Mouse (Mus musculus) cerebellum, postnatal 25 days (tissue): ENCODE measurements around the gene Cdx2.

Experiments used
- DNase-seq, 2 experiments: peaks; one replicate each; pipeline ENCODE4 v3.0.0; 2021; ENCODE audit warnings: mixed read lengths in 2 of 2

Cdx2 gene

DNA sequence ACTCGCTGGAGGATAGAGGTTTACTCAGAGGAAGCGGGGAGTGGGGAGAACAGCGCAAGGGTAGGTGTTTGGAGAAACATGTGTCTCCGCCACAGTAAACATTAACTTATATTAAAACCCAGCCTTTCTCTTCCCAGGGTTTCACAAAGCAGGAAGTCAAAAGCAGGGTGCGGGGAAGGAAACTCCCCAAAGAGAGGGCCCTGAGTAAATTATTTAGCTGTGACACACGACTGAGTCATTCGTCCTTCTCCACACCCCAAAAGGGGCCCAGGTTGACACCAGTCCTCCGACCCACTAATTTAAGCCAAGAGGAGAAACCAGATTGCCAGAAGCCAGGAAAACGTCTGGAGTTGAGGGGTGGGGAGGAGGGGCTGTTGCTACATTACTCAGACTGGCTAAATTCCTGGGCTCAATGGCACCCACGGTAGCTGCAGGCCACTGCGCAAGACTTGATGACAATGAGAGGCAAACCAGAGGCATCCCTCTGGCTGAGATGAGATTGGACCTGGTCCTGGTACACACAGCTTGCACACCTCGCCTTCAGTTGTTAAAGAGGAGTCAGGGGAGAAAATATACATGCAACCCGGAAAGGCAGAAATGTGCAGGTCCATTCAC lies 14.5 kb downstream of the Cdx2 start:
- no peak for DNase-seq

DNA sequence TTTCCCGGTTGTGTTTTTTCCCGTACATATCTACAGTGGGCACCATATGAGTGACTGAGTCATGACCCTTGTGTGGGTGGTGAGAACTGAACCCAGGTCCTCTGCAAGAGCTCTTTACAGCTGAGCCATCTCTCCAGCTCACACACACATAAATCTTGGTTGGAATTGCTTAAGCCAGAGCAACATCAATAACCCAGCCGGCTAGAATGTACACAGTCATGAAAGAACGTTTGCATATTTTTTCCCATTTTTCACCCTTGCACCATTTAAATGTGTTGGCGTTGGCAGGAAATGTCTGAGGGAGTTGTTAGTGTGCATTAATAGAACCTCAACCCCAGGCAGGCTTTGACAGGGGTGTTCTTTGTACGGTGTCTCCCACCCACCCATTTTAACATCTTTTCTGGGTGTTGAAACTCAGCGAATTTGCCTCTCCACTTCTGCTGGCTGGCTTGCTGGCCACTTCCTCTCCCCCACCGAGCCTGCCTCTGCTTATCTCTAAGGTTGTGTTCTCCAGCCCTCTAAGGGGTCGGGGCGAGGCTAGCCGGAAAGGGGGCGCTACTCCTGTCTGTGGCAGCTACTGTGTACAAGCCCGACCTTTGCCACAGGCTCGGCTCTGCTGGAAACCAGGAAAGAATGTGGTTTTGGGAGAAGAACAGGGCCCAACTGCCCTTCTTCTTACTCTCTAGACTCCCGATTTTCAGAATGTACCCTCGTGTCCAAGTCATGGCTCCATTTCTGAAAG lies 15.1 kb downstream of the Cdx2 start:
- no peak for DNase-seq

DNA sequence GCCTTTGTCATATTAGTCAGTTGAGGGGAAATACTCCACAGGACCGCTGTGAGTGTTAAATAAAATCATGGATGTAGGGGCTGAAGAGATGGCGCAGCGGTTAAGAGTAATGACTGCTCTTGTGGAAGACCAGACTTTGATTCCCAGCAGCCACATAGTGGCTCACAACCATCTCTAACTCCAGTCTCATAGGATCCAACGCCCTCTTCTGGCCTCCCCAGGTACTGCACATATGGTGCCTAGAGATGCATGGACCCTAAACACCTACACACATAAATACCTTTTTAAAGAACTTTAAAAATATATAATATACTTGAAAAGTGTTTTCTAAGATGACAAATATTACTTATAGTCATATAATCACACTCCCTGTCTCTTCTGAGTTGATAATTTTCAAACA lies 22.7 kb downstream of the Cdx2 start:
- no peak for DNase-seq

DNA sequence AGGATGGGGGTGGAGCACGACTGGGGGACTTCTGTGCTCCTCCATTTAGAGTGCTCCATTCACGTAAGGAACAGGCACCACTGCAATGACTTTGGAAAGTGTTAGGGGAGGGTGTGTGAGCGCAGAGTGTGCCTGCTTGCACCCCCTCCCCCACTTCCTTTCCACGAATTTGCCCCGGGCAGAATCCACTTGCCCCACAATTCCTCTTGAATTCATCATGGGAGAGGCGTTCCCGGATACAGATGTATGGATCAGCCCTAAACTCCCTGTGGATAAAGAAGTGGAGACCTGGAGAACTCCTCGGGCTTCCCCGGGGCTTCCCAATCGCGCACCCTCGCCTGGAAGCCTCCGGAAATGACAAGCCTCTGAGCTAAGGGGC lies 29.5 kb downstream of the Cdx2 start:
- DNase-seq: no peak

DNA sequence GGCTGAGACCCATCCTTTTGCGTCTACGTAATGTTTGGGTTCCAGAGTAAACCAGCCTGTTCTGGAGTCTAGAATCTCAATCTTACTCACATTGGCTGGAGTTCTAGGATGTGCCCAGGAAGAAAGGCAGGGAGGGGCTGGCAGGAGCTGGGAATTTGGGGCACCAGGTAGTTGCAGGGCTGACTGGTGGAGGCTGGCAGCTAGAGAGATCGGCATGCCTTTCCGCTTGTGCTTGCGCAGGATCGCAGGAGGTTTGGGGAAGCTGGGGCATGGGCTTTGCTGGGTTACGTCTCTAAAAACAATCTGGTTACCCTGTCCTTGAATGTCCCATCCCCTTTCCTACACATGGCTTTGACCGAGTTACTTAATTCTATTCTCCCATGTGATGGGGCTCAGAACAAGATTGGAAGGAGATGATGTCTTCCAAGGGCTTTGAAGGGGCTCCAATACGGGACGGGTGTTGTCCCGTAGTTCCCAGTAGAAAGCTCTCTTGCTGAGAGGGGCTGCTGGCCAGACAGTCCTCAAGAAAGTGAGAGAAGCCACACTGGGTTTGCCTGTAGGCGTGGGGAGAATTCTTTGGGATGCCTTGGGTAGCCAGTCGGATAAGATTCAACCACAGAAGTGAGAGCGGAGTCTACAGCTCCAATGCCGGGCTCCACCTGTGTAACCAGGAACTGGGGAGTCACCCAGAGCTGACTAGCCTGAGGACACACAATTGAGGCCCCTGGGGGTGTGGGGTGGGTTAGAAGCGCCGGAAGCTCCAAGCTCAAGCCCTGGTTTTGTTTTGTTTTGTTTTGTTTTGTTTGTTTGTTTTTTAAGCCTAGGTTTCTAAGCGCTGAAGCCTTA lies 30.1 kb downstream of the Cdx2 start:
- no peak for DNase-seq

DNA sequence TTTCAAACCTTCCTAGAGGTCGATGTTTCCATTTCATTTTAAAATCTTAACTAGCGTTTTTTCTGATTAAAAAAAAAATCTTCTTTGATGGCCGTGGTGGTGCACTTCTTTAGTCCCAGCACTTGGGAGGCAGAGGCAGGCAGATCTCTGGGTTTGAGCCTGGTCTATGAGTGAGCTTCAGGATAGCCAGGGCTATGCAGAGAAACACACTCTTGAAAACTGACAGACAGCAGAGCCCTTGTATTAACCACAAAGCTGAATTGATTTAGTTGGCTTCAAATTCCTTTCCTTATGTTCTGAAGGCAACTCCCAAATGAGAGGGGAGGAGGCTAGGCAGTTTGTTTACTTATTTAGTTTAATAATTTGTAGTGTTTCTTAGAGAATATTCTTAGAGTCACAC lies 31.3 kb downstream of the Cdx2 start:
- DNase-seq: no peak

DNA sequence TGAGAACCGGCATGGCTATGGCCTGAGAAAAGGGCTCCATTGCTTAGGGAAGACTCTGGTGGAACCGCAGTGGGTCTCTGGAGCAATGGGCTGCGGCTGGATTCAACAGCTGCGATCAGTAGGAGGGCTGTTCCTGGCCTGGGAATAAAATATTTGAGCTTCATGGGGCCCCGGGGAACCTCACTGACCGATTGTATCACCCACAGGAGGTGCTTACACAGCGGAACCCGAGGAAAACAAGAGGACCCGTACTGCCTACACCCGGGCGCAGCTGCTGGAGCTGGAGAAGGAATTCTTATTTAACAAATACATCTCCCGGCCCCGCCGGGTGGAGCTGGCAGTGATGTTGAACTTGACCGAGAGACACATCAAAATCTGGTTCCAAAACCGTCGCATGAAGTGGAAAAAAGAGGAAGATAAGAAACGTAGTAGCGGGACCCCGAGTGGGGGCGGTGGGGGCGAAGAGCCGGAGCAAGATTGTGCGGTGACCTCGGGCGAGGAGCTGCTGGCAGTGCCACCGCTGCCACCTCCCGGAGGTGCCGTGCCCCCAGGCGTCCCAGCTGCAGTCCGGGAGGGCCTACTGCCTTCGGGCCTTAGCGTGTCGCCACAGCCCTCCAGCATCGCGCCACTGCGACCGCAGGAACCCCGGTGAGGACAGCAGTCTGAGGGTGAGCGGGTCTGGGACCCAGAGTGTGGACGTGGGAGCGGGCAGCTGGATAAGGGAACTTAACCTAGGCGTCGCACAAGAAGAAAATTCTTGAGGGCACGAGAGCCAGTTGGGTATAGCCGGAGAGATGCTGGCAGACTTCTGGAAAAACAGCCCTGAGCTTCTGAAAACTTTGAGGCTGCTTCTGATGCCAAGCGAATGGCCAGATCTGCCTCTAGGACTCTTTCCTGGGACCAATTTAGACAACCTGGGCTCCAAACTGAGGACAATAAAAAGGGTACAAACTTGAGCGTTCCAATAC lies 32.6 kb downstream of the Cdx2 start:
- no peak for DNase-seq

DNA sequence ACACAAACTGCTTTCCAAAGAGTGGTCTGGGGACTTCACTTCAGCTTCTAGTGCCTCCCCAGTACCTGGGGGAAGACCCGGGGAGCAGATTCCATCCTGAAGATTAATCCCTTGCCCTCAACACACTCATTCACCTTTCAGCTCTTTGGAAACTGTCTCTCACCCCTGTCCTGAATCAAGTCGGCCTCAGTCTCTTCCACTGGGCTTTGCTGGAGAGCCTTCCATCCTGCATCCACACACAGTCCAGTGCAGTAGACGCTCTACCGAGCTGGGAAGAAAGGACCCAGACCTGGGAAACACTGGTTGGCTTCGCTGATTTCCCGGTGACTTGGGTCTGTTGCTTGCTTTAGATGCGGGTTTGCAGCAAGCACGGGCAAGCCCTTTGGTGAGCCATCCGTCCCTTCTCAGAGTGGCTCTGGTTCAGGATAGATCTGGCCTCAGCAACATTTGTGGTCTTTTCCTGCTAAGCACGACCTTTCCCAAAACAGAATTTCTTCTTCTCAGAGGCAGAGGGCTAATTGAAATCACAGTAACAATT lies 34.2 kb downstream of the Cdx2 start:
- DNase-seq: no peak

DNA sequence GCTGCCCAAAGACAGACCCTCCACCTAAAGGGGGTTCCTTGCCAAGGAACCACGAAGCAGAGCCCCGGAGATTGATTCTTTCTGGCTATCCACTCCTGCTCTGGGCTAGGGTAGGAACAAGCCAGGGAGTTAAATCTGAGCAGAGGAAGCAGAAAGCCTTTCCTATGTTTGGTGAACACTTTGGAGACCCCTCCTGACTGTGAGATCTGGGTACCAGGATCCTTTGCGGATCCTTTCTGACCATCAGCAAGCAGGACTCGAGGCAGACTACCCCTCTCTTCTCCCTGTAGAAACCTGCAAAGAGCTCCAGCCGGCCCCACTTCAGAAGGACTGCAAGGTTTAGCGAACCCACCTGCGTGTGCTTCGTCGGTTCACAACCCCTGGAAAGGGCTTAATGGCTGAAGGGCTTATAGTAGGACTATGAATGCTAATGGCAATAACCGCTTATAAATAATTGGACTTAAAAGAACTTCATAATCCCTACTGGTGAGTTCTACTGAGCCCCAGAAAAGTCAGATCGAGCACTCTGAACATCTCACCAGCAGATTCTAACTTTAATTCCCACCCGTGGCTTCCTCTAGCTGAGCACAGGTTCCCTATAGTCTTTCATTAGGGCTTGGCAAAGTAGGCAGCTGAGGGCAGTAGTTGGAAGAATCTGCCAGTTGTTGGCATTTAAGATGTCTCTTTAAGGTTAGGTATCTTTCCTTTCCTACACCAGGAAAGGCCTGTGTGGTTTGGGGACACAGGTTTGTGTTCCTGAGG lies 34.8 kb downstream of the Cdx2 start:
- no peak for DNase-seq

DNA sequence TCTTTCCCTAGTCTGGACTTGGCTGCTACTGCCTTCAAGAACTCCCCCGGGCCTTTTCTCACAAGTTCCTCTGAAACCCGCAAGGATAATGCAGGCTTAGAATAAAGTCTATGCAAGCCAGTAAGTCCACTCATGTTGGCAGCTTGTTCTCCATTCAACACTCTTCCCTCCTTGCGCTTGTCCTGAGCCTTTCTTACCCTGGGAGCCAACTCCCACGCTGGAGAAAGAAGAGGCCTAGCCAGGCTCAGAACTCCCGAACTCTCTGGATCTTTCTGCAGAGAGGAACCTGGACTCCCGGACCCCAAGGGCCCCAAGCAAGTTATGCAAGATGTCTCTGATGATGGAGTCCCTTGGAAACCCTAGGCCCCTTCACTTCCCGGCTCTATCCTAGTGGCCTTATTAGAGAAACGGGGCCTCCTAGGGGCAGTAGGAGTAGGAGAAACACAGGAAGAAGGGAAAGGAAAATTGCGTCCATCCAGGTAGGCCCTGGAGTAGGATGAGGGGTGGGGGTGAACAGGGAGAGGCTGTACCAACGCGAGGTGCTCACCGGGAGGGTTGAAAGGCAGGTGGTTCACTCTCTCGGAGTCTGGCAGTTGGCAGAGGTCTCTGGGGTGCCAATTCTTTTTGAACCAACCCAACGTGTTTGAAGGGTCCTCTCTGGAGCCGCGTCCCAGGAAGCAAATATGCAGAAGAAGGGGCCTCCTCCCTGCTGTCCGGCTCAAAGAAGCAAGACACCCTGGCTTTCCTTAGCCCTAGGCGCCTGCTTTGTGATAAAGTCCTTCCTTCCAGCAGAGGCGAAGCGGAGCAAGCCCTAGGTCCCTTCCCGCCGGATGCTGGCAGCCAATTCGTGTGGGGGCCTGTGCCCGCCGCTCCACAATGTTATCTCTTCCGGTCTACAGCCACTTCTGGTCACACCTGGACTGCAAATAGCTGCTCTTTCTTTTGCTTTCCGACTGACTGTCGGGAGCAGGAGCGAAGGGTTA lies 36.1 kb downstream of the Cdx2 start:
- DNase-seq: no peak

DNA sequence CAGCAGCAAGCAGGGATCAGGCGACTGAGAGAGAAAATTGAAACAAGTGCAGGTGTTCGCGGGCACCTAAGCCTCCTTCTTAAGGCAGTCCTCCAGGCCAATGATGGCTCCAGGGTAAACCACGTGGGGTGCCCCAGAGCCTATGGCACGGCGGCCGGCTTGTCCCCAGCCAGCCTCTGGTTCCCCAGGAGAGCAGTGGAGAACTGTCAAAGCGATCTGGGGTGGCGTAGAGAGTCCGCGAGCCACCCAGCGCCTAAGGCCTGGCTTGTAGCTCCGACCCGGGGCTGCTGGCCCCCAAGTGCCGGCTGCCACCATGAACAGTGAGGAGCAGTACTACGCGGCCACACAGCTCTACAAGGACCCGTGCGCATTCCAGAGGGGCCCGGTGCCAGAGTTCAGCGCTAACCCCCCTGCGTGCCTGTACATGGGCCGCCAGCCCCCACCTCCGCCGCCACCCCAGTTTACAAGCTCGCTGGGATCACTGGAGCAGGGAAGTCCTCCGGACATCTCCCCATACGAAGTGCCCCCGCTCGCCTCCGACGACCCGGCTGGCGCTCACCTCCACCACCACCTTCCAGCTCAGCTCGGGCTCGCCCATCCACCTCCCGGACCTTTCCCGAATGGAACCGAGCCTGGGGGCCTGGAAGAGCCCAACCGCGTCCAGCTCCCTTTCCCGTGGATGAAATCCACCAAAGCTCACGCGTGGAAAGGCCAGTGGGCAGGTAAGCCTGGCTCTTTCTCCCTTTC lies 37.0 kb downstream of the Cdx2 start, which contains the start of gene Pdx1:
Pdx1 (plus strand) TSS at position 34 of the 747 bp plus-strand sequence.
- no peak for DNase-seq

DNA sequence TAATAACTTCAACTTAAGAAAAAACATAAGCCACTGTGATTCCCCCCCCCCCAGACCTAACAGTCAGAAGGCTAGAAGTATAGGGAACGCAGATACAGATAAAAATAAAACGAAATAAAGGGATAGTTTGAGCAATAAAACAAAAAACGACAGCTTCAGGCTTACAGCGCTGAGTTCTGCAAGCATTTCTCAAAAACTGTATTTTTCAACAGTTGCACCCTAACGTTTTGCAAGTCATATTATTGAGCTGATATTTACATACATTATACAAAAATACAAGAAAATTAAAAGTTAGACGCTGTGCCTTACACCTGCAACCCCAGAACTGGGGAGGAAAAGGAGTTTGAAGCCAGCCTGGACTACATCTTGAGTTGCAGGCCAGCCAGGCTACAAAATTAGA lies 37.7 kb downstream of the Cdx2 start:
- no peak for DNase-seq

DNA sequence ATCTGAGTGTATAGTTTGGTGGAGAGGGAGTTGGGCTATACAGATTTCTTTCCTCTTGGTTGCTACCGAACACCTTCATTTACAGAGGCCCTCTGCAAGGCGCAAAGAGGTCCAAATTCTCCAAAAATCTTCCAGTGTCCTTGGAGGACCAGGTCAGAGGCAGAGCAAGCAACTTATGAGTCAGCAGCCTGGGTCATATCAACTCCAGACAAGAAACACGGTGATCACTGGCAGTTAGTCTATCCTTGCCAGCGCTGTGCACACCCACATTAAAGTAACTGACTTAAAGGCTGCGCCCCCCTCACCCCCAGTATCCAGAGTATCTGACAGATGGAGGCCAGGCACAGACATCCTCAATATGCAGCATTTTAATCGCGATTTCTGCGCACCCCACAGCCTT lies 38.3 kb downstream of the Cdx2 start:
- DNase-seq: no peak

DNA sequence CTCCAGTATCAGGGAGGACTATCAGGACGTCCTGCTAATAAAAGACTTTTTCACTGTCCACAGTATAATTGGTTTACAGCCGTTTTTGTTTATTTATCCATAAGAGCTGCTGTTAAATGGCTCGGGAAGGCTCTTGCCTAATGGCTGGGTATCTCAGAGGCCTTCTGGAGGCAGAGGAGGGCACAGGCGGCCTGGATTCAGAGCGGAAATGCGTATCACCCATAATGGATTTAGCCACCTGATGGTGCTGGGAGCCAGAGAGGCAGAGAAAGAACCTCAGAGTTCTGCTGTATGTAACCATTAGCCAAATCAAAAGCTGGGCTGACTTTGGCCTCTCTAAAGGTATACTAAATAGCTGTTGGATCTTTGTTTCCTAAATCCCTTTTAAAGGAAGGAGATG lies 39.6 kb downstream of the Cdx2 start:
- no peak for DNase-seq

DNA sequence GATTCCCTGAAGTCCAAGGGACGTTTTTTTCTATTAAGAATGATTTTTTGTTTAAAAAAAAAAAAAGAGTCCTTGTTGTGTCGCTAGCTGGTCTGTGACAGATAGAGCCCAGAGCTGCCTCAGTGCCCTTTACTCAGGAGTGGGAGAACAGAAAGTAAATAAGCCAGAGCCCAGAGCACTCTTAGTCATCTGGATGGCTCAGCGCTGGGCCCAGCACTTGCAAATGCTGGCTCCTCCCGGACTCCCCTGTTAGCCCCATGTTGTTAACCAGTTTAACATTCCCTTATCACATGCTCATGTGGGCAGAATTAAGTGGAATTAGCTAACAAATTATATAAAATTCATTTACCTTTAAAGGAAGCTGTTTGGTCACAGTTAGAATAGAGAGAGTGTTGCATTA lies 43.1 kb downstream of the Cdx2 start:
- DNase-seq: no peak

DNA sequence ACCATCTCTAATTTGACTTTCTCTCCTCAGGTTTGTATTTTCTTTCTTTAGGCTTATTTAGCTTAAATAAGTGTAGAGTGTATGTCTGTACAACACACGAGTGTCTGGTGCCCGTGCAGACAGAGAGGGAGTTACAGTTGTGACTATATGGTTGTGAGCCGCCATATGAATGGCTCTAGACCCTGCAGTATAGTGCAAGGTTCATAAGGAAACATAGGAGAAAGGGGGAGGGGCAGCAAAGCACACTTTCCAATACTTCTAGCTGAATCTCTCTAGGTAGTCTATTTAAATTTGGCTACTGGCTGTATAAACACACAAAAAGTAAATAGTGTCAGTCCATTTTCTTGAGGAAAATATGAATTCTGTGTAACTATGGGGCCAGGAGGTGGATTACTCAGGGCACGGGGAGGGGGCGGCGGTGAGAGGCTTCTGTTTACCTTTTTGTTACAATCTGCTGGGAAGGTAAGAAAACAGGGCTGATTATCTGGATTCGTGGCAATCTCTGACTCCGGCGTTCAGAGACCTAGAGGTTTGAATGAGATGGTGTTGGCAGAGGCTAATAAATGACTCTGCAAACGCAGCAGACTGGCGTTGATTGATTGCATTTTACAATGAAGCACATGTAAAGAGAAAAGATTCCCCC lies 45.0 kb downstream of the Cdx2 start:
- DNase-seq: no peak

DNA sequence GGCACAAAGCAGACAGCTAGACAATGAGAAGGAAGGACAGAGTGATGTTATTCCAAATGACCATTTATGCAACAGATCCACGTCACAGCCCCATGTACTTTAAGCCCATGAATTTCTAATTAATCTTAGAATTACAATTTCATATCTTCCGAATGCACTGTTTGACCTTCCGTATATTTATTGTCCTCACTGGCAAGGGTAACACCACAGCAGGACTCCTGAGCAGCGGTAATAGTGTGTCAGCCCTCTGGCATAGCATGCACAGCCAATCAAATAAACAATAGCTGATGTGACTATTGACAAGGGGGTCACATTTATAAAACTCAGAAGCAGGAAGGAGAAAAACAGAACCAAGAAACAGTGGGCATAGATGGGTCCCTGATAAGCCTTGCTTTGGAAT lies 46.3 kb downstream of the Cdx2 start:
- DNase-seq: no peak

DNA sequence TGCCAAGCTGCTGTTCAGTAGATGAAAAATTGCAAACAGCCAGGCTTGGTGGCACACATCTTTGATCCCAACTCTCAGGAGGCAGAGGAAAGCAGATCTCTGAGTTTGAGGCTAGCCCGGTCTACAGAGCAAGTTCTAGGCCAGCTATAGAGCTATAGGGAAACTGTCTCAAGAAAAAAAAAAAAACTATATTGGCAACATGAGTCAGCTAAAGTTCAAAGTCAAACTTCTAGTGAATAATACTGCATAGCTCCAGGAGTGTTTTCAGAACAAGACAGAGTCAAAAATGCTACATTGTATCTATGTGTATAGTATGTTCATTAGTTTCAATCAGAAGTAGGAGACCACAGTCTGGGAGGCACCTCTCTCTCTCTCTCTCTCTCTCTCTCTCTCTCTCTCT lies 46.9 kb downstream of the Cdx2 start:
- no peak for DNase-seq
